Mouse (Mus musculus) embryonic facial prominence, embryonic 11.5 days (tissue): ENCODE measurements around the gene Eme2. TPM values are rescaled to one million over a fixed set of nuclear protein-coding genes. Genes with fewer than 3 reads are reported as not detected.

Source experiments
- ATAC-seq: fragments of 200-750 bp; cut with Nextera tagmentation; replicated peaks from 2 replicates; pipeline ENCODE4 v1.8.0; 2017; ENCODE audit warnings: low read depth; ENCODE audit not compliant: insufficient number of reproducible peaks, low FRiP score, low TSS enrichment
- DNase-seq: peaks from one replicate; pipeline ENCODE4 v3.0.0-alpha.2; 2015; ENCODE audit warnings: low spot score
- H3K27ac ChIP-seq: fragments of 300-500 bp; sonication (generic); replicated peaks from 2 replicates; pipeline ENCODE4 v1.5.1; 2014; ENCODE audit warnings: mild to moderate bottlenecking, low read depth, low read length, control low read depth
- H3K27me3 ChIP-seq: fragments of 300-500 bp; sonication (generic); 2 replicates; pipeline ENCODE4 v1.6.1; 2014; ENCODE audit warnings: mild to moderate bottlenecking, low read length, moderate library complexity, mixed read lengths; ENCODE audit not compliant: control insufficient read depth, insufficient read depth
- H3K36me3 ChIP-seq: fragments of 300-500 bp; sonication (generic); replicated peaks from 2 replicates; pipeline ENCODE4 v1.6.1; 2014; ENCODE audit warnings: low read depth, mild to moderate bottlenecking, low read length, moderate library complexity, mixed read lengths; ENCODE audit not compliant: control insufficient read depth, insufficient read depth
- H3K4me1 ChIP-seq: fragments of 300-500 bp; sonication (generic); 2 replicates; pipeline ENCODE4 v1.6.1; 2014; ENCODE audit warnings: low read length, mixed read lengths; ENCODE audit not compliant: control insufficient read depth, insufficient read depth
- H3K4me2 ChIP-seq: fragments of 300-500 bp; sonication (generic); 2 replicates; pipeline ENCODE4 v1.6.1; 2014; ENCODE audit warnings: low read depth, mild to moderate bottlenecking, control low read depth, low read length, moderate library complexity
- H3K4me3 ChIP-seq: fragments of 300-500 bp; sonication (generic); 2 replicates; pipeline ENCODE4 v1.5.1; 2014; ENCODE audit warnings: low read depth, low read length, control low read depth
- H3K9ac ChIP-seq: fragments of 300-500 bp; sonication (generic); replicated peaks from 2 replicates; pipeline ENCODE4 v1.6.1; 2014; ENCODE audit warnings: mild to moderate bottlenecking, control low read depth, low read length
- H3K9me3 ChIP-seq: fragments of 300-500 bp; sonication (generic); replicated peaks from 2 replicates; pipeline ENCODE4 v1.6.1; 2016; ENCODE audit warnings: mild to moderate bottlenecking, low read length, inconsistent platforms, mixed read lengths; ENCODE audit not compliant: control insufficient read depth
- WGBS: fragments of 180-500 bp; shearing (Covaris S2); extraction: QIAGEN DNeasy Blood & Tissue Kit; methylation state at CpG from one replicate; pipeline ENCODE4 v1.1.7; 2014; 5-methylcytosine and 5-hydroxymethylcytosine counted together
- polyA plus RNA-seq: library from polyadenylated mRNA; unstranded; fragments of >200 nt; fragmentation: Nextera tagmentation; extraction: Ambion mirVana; gene quantifications from 2 replicates; pipeline ENCODE4 v1.2.1, GENCODE M21; 2014

Eme2 gene
- polyA plus RNA-seq, 1 experiment from 2014 or later, result 15.9 TPM

- no peak for DNase-seq
- H3K9me3 ChIP-seq, result no peaks in the 10 kb centered on the region
- no peak for ATAC-seq
- no peak overlapping the region for H3K4me2 ChIP-seq
- no peaks in the 10 kb centered on the region; the same call in 1 of the 2 replicates for H3K36me3 ChIP-seq
- H3K27me3 ChIP-seq, result no peaks in the 10 kb centered on the region
- H3K4me3 ChIP-seq, result no peak overlapping the region
- H3K4me1 ChIP-seq, result no peaks in the 10 kb centered on the region; the same call in 1 of the 2 replicates
- H3K9ac ChIP-seq, result peak overlapping the region; percentile 6; the same call in 1 of the 2 replicates
- H3K27ac ChIP-seq, result no peak overlapping the region
- WGBS, result 80% methylated on average over 8 of the region's 8 CpGs
These were observed 16.4 kb downstream of the Eme2 start for GRCm38 (mm10) chr17:24878531-24878930.

GRCm38 (mm10) chr17:24878117-24878397, 16.8 kb downstream of the Eme2 start:
- ATAC-seq (peak; percentile 27; the same call in 1 of the 2 replicates), DNase-seq (no peak)
- Histone ChIP-seq H3K4me3 (no peak overlapping the region), H3K4me2 (no peak overlapping the region), H3K27ac (no peak overlapping the region), H3K27me3 (no peaks in the 10 kb centered on the region), H3K9ac (no peak overlapping the region), H3K9me3 (no peaks in the 10 kb centered on the region), H3K4me1 (no peaks in the 10 kb centered on the region; the same call in 1 of the 2 replicates), H3K36me3 (no peaks in the 10 kb centered on the region; the same call in 1 of the 2 replicates)
- WGBS, result 22% methylated on average over 5 of the region's 5 CpGs

GRCm38 (mm10) chr17:24877336-24878116, 17.4 kb downstream of the Eme2 start:
- WGBS, result 55% methylated on average over 10 of the region's 10 CpGs
- Histone ChIP-seq H3K36me3 (no peaks in the 10 kb centered on the region), H3K27ac (no peak overlapping the region), H3K9me3 (no peaks in the 10 kb centered on the region), H3K4me3 (no peak overlapping the region), H3K4me2 (no peak overlapping the region), H3K4me1 (no peaks in the 10 kb centered on the region; the same call in 1 of the 2 replicates), H3K9ac (peak overlapping the region; percentile 22), H3K27me3 (no peaks in the 10 kb centered on the region)
- peak; percentile 17; the same call in 1 of the 2 replicates for ATAC-seq
- no peak for DNase-seq

- H3K4me3 ChIP-seq, result no peak overlapping the region
- no peaks in the 10 kb centered on the region; the same call in 1 of the 2 replicates for H3K4me1 ChIP-seq
- DNase-seq, result no peak
- no peak overlapping the region for H3K27ac ChIP-seq
- no peaks in the 10 kb centered on the region for H3K36me3 ChIP-seq
- no peaks in the 10 kb centered on the region for H3K9me3 ChIP-seq
- H3K4me2 ChIP-seq, result no peak overlapping the region
- no peak overlapping the region for H3K9ac ChIP-seq
- no peak for ATAC-seq
- 82% methylated on average over 8 of the region's 8 CpGs for WGBS
- no peaks in the 10 kb centered on the region for H3K27me3 ChIP-seq
These were observed 19.9 kb downstream of the Eme2 start for GRCm38 (mm10) chr17:24874989-24875388.

- Histone ChIP-seq H3K4me2 (no peak overlapping the region), H3K36me3 (no peaks in the 10 kb centered on the region), H3K9ac (no peak overlapping the region), H3K27me3 (no peaks in the 10 kb centered on the region), H3K4me1 (no peaks in the 10 kb centered on the region; the same call in 1 of the 2 replicates), H3K27ac (no peak overlapping the region), H3K9me3 (no peaks in the 10 kb centered on the region), H3K4me3 (no peak overlapping the region)
- ATAC-seq, result no peak
- no peak for DNase-seq
- WGBS, result 53% methylated on average over 1 of the region's 1 CpGs
These were observed 20.5 kb downstream of the Eme2 start for GRCm38 (mm10) chr17:24874405-24874745.

DNA sequence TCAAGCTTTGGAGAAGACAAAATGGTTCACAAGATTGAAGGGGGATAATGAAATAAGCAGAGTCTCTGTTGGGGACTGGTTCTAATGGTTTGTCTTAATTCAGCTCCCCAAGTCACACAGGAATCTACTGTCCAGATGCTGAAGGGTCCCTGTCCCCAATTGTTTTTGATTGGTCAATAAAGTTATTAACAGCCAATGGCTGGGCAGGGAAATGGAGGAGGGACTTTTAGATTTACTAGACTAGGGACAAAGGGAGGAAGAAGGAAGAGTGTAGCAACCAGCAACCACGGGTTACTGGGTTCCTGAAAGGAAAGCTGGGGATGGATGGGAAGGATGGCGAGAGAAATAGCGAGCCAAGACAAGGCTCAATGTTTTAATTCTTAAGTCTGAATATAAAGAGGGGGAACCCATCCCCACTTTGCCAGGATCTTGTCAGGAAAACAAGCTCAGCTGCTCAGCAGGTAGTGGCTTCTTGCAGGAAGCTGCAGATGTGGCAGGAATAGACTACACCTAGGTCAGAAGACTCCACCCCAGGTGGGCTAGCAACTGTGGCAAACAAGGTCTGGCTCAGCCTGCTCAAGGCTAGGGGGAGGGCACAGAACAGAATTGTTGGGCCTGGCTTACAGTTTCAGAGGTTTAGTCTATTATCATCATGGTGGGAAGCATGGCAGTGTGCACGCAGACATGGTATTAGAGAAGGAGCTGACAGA, 21.0 kb downstream of the Eme2 start:
- Histone ChIP-seq H3K4me2 (no peak overlapping the region), H3K4me1 (no peaks in the 10 kb centered on the region; the same call in 1 of the 2 replicates), H3K27me3 (no peaks in the 10 kb centered on the region), H3K4me3 (no peak overlapping the region), H3K27ac (no peak overlapping the region), H3K9me3 (no peaks in the 10 kb centered on the region), H3K9ac (no peak overlapping the region), H3K36me3 (no peaks in the 10 kb centered on the region)
- DNase-seq, result no peak
- 52% methylated on average over 4 of the region's 4 CpGs for WGBS
- no peak for ATAC-seq

DNA sequence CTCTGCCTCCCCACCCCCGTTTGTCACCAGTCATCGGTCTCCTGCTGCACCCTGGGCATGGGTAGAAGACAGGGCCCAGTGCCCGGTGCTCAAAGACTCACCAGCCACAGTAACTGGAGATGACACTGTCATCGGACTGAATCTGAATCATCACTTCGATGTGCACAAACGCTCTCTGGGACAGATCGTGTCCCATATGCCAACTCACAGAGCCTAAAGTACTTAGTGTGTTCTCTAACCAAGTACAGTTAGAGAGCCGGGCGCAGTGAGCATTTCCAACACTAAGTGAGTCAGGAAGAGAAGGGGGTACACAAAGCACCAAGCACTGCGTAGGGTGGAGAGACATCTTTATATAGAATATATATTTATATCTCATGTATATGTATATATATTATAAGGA, 27.0 kb downstream of the Eme2 start:
- H3K9ac ChIP-seq, result no peak overlapping the region
- ATAC-seq, result no peak
- no peaks in the 10 kb centered on the region for H3K4me1 ChIP-seq
- no peaks in the 10 kb centered on the region for H3K36me3 ChIP-seq
- no peak for DNase-seq
- H3K4me3 ChIP-seq, result no peak overlapping the region
- 88% methylated on average over 10 of the region's 10 CpGs for WGBS
- H3K9me3 ChIP-seq, result no peaks in the 10 kb centered on the region
- no peak overlapping the region for H3K4me2 ChIP-seq
- no peaks in the 10 kb centered on the region for H3K27me3 ChIP-seq
- H3K27ac ChIP-seq, result no peak overlapping the region

DNA sequence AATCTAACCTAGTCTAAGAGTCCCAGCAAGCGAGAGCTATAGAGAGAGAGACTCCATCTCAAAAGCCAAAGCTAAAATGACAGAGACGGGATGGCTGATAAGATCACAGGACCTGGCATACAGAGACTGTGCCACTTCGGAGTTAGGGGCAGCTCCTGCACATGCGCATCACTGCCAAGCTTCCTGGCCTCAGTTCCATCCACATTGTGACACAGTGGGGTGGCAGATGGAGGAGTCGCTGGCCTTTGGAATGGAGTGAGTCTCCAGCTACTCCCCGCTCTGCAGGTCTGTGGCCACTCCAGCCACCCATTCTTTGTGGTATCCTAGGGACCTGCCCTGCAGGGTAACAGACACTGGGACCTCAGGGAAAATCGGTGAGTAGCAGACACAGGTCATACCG, 29.1 kb downstream of the Eme2 start, which contains the start of gene Igfals:
TSS of gene Igfals (plus strand) at position 222 of the 400 bp plus-strand sequence.
- no peaks in the 10 kb centered on the region for H3K9me3 ChIP-seq

More for the DNA sequence above, 29.1 kb downstream of the Eme2 start, which contains the start of gene Igfals:
- H3K4me1 ChIP-seq, result no peaks in the 10 kb centered on the region
- DNase-seq, result no peak
- no peak within 1 kb of the TSS for H3K9ac ChIP-seq
- ATAC-seq, result no peak
- H3K4me3 ChIP-seq, result no peak within 1 kb of the TSS
- H3K4me2 ChIP-seq, result no peak within 1 kb of the TSS
- H3K27ac ChIP-seq, result no peak within 1 kb of the TSS
- H3K27me3 ChIP-seq, result no peaks in the 10 kb centered on the region
- H3K36me3 ChIP-seq, result peaks cover 3% of the 10 kb centered on the region
- whole genome bisulfite sequencing, result 86% methylated on average over 8 of the region's 8 CpGs
